Mouse (Mus musculus) yolk sac, embryonic 10.5 days (tissue): ENCODE results near the gene Hivep1.

ENCODE experiments used
- DNase-seq: peaks from one replicate; pipeline ENCODE4 v3.0.0-alpha.2; 2017; ENCODE audit warnings: low spot score

Hivep1 gene

GRCm38 (mm10) chr13:42233741-42234419, 182.1 kb downstream of the Hivep1 start:
- no peak for DNase-seq

- no peak for DNase-seq
These were observed 186.7 kb downstream of the Hivep1 start for GRCm38 (mm10) chr13:42238520-42238919.

GRCm38 (mm10) chr13:42242131-42242530, 190.3 kb downstream of the Hivep1 start:
- no peak for DNase-seq
